Mouse (Mus musculus) heart, embryonic 14.5 days (tissue): ENCODE measurements around the gene Dapk1. TPM values are rescaled to one million over a fixed set of nuclear protein-coding genes. Genes with fewer than 3 reads are reported as not detected.

Experiments
- ATAC-seq: fragments of 200-750 bp; cut with Nextera tagmentation; 2 replicates; pipeline ENCODE4 v1.8.0; 2017; ENCODE audit warnings: low read depth, moderate TSS enrichment; ENCODE audit not compliant: insufficient number of reproducible peaks, insufficient read depth, low FRiP score
- H3K27ac ChIP-seq, 2 experiments: fragments of 200-500 bp in 1 of 2; fragments of 300-500 bp in 1 of 2; sonication (generic) in 1 of 2; replicated peaks in 1 of 2; 2 replicates each; pipeline ENCODE4 v1.5.1; 2012 to 2014; ENCODE audit warnings: low read depth in 2 of 2, low read length in 2 of 2, control low read depth in 1 of 2, mild to moderate bottlenecking in 1 of 2, mixed read lengths in 1 of 2; ENCODE audit not compliant: control insufficient read depth in 1 of 2, insufficient read depth in 1 of 2
- H3K27me3 ChIP-seq: fragments of 300-500 bp; sonication (generic); 2 replicates; pipeline ENCODE4 v1.6.1; 2014; ENCODE audit warnings: mild to moderate bottlenecking, low read length, control low read depth; ENCODE audit not compliant: control insufficient read depth, insufficient read depth
- H3K36me3 ChIP-seq: fragments of 300-500 bp; sonication (generic); 2 replicates; pipeline ENCODE4 v1.6.1; 2014; ENCODE audit warnings: mild to moderate bottlenecking, control low read depth, low read length, mixed read lengths; ENCODE audit not compliant: control insufficient read depth, insufficient read depth
- H3K4me1 ChIP-seq, 2 experiments: fragments of 200-500 bp in 1 of 2; fragments of 300-500 bp in 1 of 2; sonication (generic) in 1 of 2; 2 replicates each; pipeline ENCODE4 v1.6.1; 2012 to 2014; ENCODE audit warnings: low read length in 2 of 2, control low read depth in 1 of 2, mixed read lengths in 1 of 2; ENCODE audit not compliant: control insufficient read depth in 2 of 2, insufficient read depth in 2 of 2
- H3K4me2 ChIP-seq: fragments of 300-500 bp; sonication (generic); 2 replicates; pipeline ENCODE4 v1.6.1; 2014; ENCODE audit warnings: mild to moderate bottlenecking, low read length
- H3K4me3 ChIP-seq, 2 experiments: fragments of 200-500 bp in 1 of 2; fragments of 300-500 bp in 1 of 2; sonication (generic) in 1 of 2; 2 replicates each; pipeline ENCODE4 v1.5.1; 2012 to 2014; ENCODE audit warnings: low read length in 2 of 2, mild to moderate bottlenecking in 2 of 2, control low read depth in 1 of 2, low read depth in 1 of 2, moderate library complexity in 1 of 2; ENCODE audit not compliant: control insufficient read depth in 1 of 2, insufficient read depth in 1 of 2
- H3K9ac ChIP-seq: fragments of 300-500 bp; sonication (generic); 2 replicates; pipeline ENCODE4 v1.6.1; 2014; ENCODE audit warnings: mild to moderate bottlenecking, low read length
- H3K9me3 ChIP-seq: fragments of 300-500 bp; sonication (generic); 2 replicates; pipeline ENCODE4 v1.6.1; 2016; ENCODE audit warnings: low read length, control low read depth; ENCODE audit not compliant: control insufficient read depth
- WGBS: fragments of 180-500 bp; shearing (Covaris S2); extraction: QIAGEN DNeasy Blood & Tissue Kit; methylation state at CpG from one replicate; pipeline ENCODE4 v1.1.7; 2014; 5-methylcytosine and 5-hydroxymethylcytosine counted together
- polyA plus RNA-seq: library from polyadenylated mRNA; unstranded; fragments of >200 nt; fragmentation: Nextera tagmentation; extraction: Ambion mirVana; gene quantifications from 2 replicates; pipeline ENCODE4 v1.2.1, GENCODE M21; 2014

The Dapk1 gene
- polyA plus RNA-seq, 1 experiment from 2014 or later: 8.2 TPM

DNA sequence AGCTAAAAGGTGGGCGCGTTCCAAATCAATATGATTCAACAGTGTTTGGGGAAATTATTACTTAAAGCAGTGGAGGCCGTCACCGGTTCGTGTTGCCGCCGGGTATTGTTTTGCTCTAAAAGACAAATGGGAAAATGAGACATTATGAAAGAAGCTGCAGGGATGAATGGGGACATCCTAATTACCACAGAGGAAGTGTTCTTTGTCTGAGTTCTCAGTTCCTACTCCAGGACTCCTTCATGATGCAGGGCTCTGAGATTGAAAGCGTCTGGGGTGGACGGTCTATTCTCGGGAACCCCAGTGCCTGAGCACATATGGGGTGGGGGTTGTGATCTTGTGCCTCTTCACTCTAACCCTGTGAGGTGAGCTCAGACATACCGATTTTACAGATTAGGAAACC, 48.3 kb downstream of the Dapk1 start:
- Histone ChIP-seq H3K9me3 (no peaks in the 10 kb centered on the region), H3K9ac (no peak overlapping the region), H3K27ac (no peak overlapping the region), H3K4me1 (peaks cover 0 to 2% of the 10 kb centered on the region in 2 experiments; a peak in 1 of 4 replicates), H3K36me3 (no peaks in the 10 kb centered on the region), H3K4me3 (no peak overlapping the region), H3K27me3 (no peaks in the 10 kb centered on the region), H3K4me2 (no peak overlapping the region)
- no peak for ATAC-seq
- WGBS: 89% methylated on average over 11 of the region's 11 CpGs

DNA sequence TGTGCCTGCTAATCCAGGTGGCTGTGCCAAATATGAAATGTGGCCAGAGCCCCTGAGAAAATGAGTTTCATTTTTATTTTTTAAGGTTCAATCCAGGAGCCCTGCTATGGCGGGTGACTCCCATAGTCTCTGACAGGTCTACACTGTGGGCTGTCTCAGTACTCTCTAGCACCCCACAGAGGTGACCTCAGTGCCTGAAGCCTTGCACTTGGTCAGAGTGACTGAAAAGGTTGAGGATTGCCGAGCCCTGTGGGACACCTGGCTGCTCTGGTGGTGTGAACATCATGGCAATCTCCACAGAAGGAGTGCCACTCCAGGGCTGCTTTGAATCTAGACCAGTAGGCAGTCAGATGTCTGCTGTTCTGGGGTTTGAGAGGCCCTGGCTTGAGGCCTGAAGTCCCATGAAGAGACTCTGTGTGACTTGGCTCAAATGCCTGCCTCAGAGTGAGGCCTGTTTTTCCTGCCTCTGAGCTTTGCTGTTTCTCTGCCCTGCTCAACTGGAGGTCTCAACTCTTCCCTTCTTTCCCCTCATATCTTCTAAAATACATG, 52.3 kb downstream of the Dapk1 start:
- H3K36me3 ChIP-seq: no peaks in the 10 kb centered on the region
- no peaks in the 10 kb centered on the region for H3K27me3 ChIP-seq
- H3K9me3 ChIP-seq: no peaks in the 10 kb centered on the region
- peaks cover 0 to 2% of the 10 kb centered on the region in 2 experiments; a peak in 1 of 4 replicates for H3K4me1 ChIP-seq
- no peak for ATAC-seq
- H3K4me3 ChIP-seq: no peak overlapping the region
- no peak overlapping the region for H3K27ac ChIP-seq
- no peak overlapping the region for H3K9ac ChIP-seq
- no peak overlapping the region for H3K4me2 ChIP-seq
- 57% methylated on average over 2 of the region's 2 CpGs for WGBS

DNA sequence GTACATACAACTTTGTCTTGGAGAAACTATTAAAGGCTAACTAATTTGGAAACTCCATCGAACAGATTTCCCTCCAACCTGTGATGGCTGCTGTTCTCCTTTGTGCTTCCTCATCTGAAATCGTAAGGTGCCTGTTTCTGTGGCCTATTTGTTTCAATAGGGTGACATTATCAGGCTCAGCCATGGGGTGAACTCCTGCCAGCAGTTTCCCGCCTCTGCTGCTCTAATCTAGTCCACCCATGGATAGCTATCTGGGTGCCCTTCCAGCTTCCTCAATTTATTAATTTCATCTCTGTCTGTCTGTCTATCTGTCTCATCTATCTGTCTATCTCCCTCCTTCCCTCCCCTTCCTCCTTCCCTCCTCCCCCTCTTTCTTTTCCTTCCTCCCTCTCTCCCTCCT, 53.5 kb downstream of the Dapk1 start:
- 68% methylated on average over 3 of the region's 3 CpGs for WGBS
- no peak overlapping the region for H3K4me2 ChIP-seq
- ATAC-seq: no peak
- H3K4me1 ChIP-seq: peaks cover 5 to 8% of the 10 kb centered on the region in 2 experiments
- H3K27me3 ChIP-seq: no peaks in the 10 kb centered on the region
- no peak overlapping the region for H3K4me3 ChIP-seq
- H3K27ac ChIP-seq: no peak overlapping the region
- H3K36me3 ChIP-seq: no peaks in the 10 kb centered on the region
- H3K9ac ChIP-seq: no peak overlapping the region
- no peaks in the 10 kb centered on the region for H3K9me3 ChIP-seq

DNA sequence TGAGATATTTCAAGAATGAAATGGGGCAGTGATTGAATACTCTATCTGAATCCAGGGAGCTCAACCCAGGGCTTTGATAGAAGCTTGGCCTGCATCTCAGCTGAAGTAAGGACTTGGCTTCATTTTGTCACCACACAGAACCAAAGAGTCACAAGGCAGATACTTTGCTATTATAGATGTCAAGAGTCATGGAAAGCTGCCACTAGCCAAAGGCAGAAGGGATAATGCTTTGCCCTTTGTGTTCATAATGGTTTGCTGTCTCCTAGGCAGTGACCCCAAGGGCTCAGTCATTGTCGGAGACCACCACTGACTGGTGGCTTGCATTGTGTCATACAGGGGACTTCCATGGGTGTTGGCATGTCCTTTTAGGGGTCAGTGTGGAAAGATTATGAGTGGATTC, 57.9 kb downstream of the Dapk1 start:
- 76% methylated on average over 1 of the region's 1 CpGs for WGBS
- no peaks in the 10 kb centered on the region for H3K27me3 ChIP-seq
- no peak overlapping the region for H3K27ac ChIP-seq
- H3K4me3 ChIP-seq: no peak overlapping the region
- no peaks in the 10 kb centered on the region for H3K36me3 ChIP-seq
- no peaks in the 10 kb centered on the region for H3K9me3 ChIP-seq
- no peak overlapping the region for H3K9ac ChIP-seq
- H3K4me2 ChIP-seq: no peak overlapping the region
- no peak for ATAC-seq
- H3K4me1 ChIP-seq: peaks cover 8 to 9% of the 10 kb centered on the region in 2 experiments

DNA sequence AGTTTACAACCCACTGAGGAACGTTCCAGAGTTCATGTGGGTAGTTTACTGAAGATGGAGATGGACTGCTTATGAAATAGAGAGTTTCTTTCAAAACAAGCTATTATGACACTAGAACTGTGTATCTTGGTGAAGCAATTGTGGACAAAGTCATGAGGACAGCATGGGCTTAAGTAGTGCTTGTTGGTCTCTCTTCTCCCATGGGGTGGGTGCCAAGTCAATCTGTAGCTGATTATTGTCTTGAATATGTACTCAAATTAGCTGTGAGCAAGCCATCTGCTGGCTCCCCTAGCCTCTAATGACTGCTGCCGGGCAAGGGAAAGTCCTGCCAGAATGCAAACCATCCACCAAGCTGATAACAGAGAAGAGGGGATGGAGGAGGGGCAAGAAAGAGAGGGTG, 58.3 kb downstream of the Dapk1 start:
- Histone ChIP-seq H3K36me3 (no peaks in the 10 kb centered on the region), H3K9ac (no peak overlapping the region), H3K4me2 (no peak overlapping the region), H3K27me3 (no peaks in the 10 kb centered on the region), H3K9me3 (no peaks in the 10 kb centered on the region), H3K4me1 (peaks cover 8 to 9% of the 10 kb centered on the region in 2 experiments), H3K4me3 (no peak overlapping the region), H3K27ac (no peak overlapping the region)
- ATAC-seq: no peak
- 41% methylated on average over 2 of the region's 2 CpGs for WGBS

DNA sequence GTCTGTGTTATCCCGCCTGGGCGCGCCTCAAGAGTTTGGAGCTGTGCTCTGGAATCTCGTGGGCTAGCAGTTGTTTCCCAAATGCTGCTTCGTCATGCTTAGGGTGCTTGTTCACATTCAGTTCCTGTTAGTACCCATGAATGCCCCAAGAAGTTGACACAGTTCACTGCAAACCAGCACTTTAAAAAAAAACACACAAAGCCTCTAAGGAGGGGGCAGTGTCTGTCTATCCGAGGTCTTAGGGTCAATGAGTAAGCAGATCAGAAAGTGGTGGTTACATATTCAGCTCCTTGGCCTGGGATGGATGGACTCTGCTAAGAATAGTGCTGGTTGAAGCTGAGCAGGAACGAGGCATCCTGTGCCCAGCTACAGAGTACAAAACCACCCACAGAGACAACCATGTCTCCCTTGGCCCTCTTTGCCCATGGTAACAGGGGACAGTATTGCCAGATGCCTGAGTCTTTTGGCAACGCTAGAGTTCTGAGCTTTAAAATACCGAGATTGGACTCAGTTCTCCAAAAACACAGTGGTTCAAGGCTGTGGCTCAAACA, 59.0 kb downstream of the Dapk1 start:
- Histone ChIP-seq H3K9ac (no peak overlapping the region), H3K9me3 (no peaks in the 10 kb centered on the region), H3K4me2 (no peak overlapping the region), H3K4me1 (peaks cover 8 to 9% of the 10 kb centered on the region in 2 experiments), H3K4me3 (no peak overlapping the region), H3K27me3 (no peaks in the 10 kb centered on the region), H3K27ac (no peak overlapping the region), H3K36me3 (no peaks in the 10 kb centered on the region)
- 68% methylated on average over 9 of the region's 9 CpGs for WGBS
- no peak for ATAC-seq

DNA sequence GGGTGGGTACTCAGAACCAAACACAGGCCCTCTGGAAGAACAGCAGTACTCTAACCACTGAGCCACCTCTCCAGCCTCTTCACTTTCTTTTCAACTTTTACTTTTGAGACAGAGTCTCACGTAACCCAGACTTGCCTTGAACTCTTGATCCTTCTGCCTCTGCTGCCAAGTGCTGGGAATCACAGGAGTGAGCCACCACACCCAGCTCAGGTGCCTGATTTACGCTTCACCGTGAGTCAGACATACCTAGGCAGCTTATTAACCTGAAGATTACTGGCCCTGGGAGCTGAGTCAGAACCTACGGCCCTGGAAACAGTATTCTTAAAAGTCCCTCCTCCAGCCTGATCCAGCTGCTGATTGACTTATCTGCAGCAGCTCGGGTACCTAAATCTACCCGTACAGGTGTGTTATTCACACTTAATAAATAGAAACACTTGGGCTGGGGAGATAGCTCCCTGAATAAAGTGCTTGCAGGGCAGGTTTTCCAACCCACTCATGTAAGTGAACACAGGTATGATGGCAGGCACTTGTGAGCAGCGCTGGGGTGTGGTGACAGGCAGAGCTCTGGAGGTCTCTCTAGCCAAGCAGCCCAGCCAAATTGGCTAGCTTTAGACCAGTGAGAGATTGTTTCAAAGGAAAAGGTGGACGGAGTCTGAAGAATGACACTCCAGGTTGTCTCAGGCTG, 60.9 kb downstream of the Dapk1 start:
- H3K4me3 ChIP-seq: no peak overlapping the region
- ATAC-seq: no peak
- H3K4me2 ChIP-seq: no peak overlapping the region
- no peaks in the 10 kb centered on the region for H3K27me3 ChIP-seq
- H3K9ac ChIP-seq: no peak overlapping the region
- 84% methylated on average over 8 of the region's 8 CpGs for WGBS
- no peaks in the 10 kb centered on the region for H3K36me3 ChIP-seq
- no peaks in the 10 kb centered on the region for H3K9me3 ChIP-seq
- no peak overlapping the region for H3K27ac ChIP-seq
- H3K4me1 ChIP-seq: peaks cover 8 to 9% of the 10 kb centered on the region in 2 experiments
